7 mouse cellular contexts compared by ENCODE assay signal in genomic region chr4:135352326-135353065, GRCm38 (mm10). TPM values are rescaled to one million over a fixed set of nuclear protein-coding genes. Genes with fewer than 3 reads are reported as not detected.
DNase-seq lines count a peak whose midpoint lies in the region; ATAC-seq and TF ChIP-seq lines count a peak whose summit lies in the region.

No protein-coding gene starts in this region.

- no peak for TF ChIP-seq POLR2A in testis, adult 2 months (IDR thresholded peaks at IDR 0.05; ENCODE audit: control insufficient read depth, low read depth, low read length)

- under 1% methylated on average over 67 of the region's 67 CpGs for WGBS in heart, embryonic 15.5 days
- under 1% methylated on average over 67 of the region's 67 CpGs for WGBS in limb, embryonic 11.5 days
- WGBS in midbrain, postnatal 0 days = under 1% methylated on average over 61 of the region's 67 CpGs

- peak overlapping the region; percentile 97 for H3K9ac ChIP-seq in heart, embryonic 15.5 days
- H3K9ac ChIP-seq in limb, embryonic 11.5 days (ENCODE audit: low read length) = peak overlapping the region; percentile 99
- peak overlapping the region; percentile 98 for H3K9ac ChIP-seq in midbrain, postnatal 0 days (replicated peaks; ENCODE audit: low read length, poor library complexity, severe bottlenecking)

- H3K9me3 ChIP-seq in heart, embryonic 15.5 days (replicated peaks) = no peaks in the 10 kb centered on the region
- no peaks in the 10 kb centered on the region for H3K9me3 ChIP-seq in limb, embryonic 11.5 days (ENCODE audit: control insufficient read depth, low read length)
- no peaks in the 10 kb centered on the region for H3K9me3 ChIP-seq in midbrain, postnatal 0 days (ENCODE audit: low read length)

- no peaks in the 10 kb centered on the region for H3K36me3 ChIP-seq in testis, adult 2 months (ENCODE audit: control insufficient read depth, insufficient read depth, low read length)
- peaks cover 8% of the 10 kb centered on the region for H3K36me3 ChIP-seq in heart, embryonic 15.5 days
- peaks cover 6% of the 10 kb centered on the region for H3K36me3 ChIP-seq in limb, embryonic 11.5 days (ENCODE audit: control insufficient read depth, insufficient read depth, low read length)
- no peaks in the 10 kb centered on the region for H3K36me3 ChIP-seq in midbrain, postnatal 0 days (ENCODE audit: insufficient read depth, low read length)

- peak overlapping the region; percentile 73 for H3K4me2 ChIP-seq in heart, embryonic 15.5 days
- H3K4me2 ChIP-seq in limb, embryonic 11.5 days (ENCODE audit: low read depth, severe bottlenecking) = peak overlapping the region; percentile 71
- H3K4me2 ChIP-seq in midbrain, postnatal 0 days (ENCODE audit: low read depth, low read length, poor library complexity, severe bottlenecking) = peak overlapping the region; percentile 83

- no peak for DNase-seq in testis, postnatal 14 days (ENCODE audit: low spot score)
- DNase-seq in limb, embryonic 11.5 days (ENCODE audit: low spot score) = peak; percentile 56
- peak; percentile 29 for DNase-seq in midbrain, postnatal 0 days (ENCODE audit: low spot score)
- no peak for DNase-seq in thymus, postnatal 14 days

- TF ChIP-seq CTCF in testis, adult 2 months (IDR thresholded peaks at IDR 0.05; ENCODE audit: control insufficient read depth, insufficient read depth, insufficient replicate concordance, low read depth, low read length) = no peak
- TF ChIP-seq CTCF in midbrain, postnatal 0 days (IDR thresholded peaks at IDR 0.05) = no peak

- peaks cover 9% of the 10 kb centered on the region for H3K4me1 ChIP-seq in testis, adult 2 months (ENCODE audit: control insufficient read depth, insufficient read depth, low read length)
- H3K4me1 ChIP-seq in heart, embryonic 15.5 days (replicated peaks) = peaks cover 20% of the 10 kb centered on the region
- peaks cover 9% of the 10 kb centered on the region for H3K4me1 ChIP-seq in limb, embryonic 11.5 days (ENCODE audit: control insufficient read depth, insufficient read depth, low read length)
- H3K4me1 ChIP-seq in midbrain, postnatal 0 days (ENCODE audit: insufficient read depth, low read length) = peaks cover 9% of the 10 kb centered on the region; the same call in 1 of the 2 replicates

- ATAC-seq in common myeloid progenitor, adult 5-6 weeks (replicated peaks; ENCODE audit: low read depth, poor library complexity, severe bottlenecking) = peak; percentile 3; the same call in 1 of the 2 replicates
- ATAC-seq in heart, embryonic 15.5 days (replicated peaks; ENCODE audit: insufficient number of reproducible peaks, insufficient read depth, low FRiP score, low read depth) = peak; percentile 23; the same call in 1 of the 2 replicates
- ATAC-seq in limb, embryonic 11.5 days (ENCODE audit: insufficient number of reproducible peaks, low FRiP score, low TSS enrichment, low read depth) = peak; percentile 19
- peak; percentile 36 for ATAC-seq in midbrain, postnatal 0 days (ENCODE audit: low FRiP score)

- no peaks in the 10 kb centered on the region for H3K27me3 ChIP-seq in testis, adult 2 months (ENCODE audit: control insufficient read depth, insufficient read depth, low read length)
- H3K27me3 ChIP-seq in heart, embryonic 15.5 days = no peaks in the 10 kb centered on the region
- H3K27me3 ChIP-seq in limb, embryonic 11.5 days (ENCODE audit: control insufficient read depth, insufficient read depth, low read length) = no peaks in the 10 kb centered on the region
- no peaks in the 10 kb centered on the region for H3K27me3 ChIP-seq in midbrain, postnatal 0 days (ENCODE audit: insufficient read depth, low read length)

- peak overlapping the region; percentile 98 for H3K4me3 ChIP-seq in testis, adult 2 months (ENCODE audit: control insufficient read depth, low read depth, low read length)
- peak overlapping the region; percentile 72 for H3K4me3 ChIP-seq in heart, embryonic 15.5 days
- peak overlapping the region; percentile 100 for H3K4me3 ChIP-seq in limb, embryonic 11.5 days (ENCODE audit: low read depth, low read length)
- H3K4me3 ChIP-seq in midbrain, postnatal 0 days (ENCODE audit: low read depth, low read length) = peak overlapping the region; percentile 98

- peak overlapping the region; percentile 94 for H3K27ac ChIP-seq in testis, adult 2 months (ENCODE audit: control insufficient read depth, insufficient read depth, low read depth, low read length)
- peak overlapping the region; percentile 82 for H3K27ac ChIP-seq in heart, embryonic 15.5 days
- peak overlapping the region; percentile 84 for H3K27ac ChIP-seq in limb, embryonic 11.5 days (replicated peaks; ENCODE audit: low read depth, low read length)
- H3K27ac ChIP-seq in midbrain, postnatal 0 days (ENCODE audit: low read depth, low read length) = peak overlapping the region; percentile 93

RNA-seq across cellular contexts. Expression of gene Srrm1, which starts 0.6 kb away (rescaled TPM):
- 23.5 and 25.7 TPM in 2 replicates for polyA plus RNA-seq in testis, adult 2 months (2012; rRNA removed)
- 206 and 227 TPM in 2 replicates for total RNA-seq in common myeloid progenitor, adult 5-6 weeks (2017)
- 134 and 152 TPM in 2 replicates for polyA plus RNA-seq in heart, embryonic 15.5 days (2015; fragmentation: Nextera tagmentation; extraction: Ambion mirVana)
- polyA plus RNA-seq in limb, embryonic 11.5 days (2014; fragmentation: Nextera tagmentation; extraction: Ambion mirVana) = 243 and 254 TPM in 2 replicates
- 40.1 and 48.3 TPM in 2 replicates for total RNA-seq in midbrain, postnatal 0 days (2014; rRNA removed)
- polyA plus RNA-seq in midbrain, postnatal 0 days (2015; fragmentation: Nextera tagmentation; extraction: Ambion mirVana) = 142 and 173 TPM in 2 replicates

RNA-seq across cellular contexts. Expression of gene Ncmap, which starts 45.5 kb away (rescaled TPM):
- polyA plus RNA-seq in testis, adult 2 months (2012; rRNA removed) = 1.6 and 2.1 TPM in 2 replicates
- not detected in 2 replicates for total RNA-seq in common myeloid progenitor, adult 5-6 weeks (2017)
- 0.55 and 3.0 TPM in 2 replicates for polyA plus RNA-seq in heart, embryonic 15.5 days (2015; fragmentation: Nextera tagmentation; extraction: Ambion mirVana)
- polyA plus RNA-seq in limb, embryonic 11.5 days (2014; fragmentation: Nextera tagmentation; extraction: Ambion mirVana) = 0.30 and 0.64 TPM in 2 replicates
- total RNA-seq in midbrain, postnatal 0 days (2014; rRNA removed) = 0.71 and 1.3 TPM in 2 replicates
- 0.98 and 1.5 TPM in 2 replicates for polyA plus RNA-seq in midbrain, postnatal 0 days (2015; fragmentation: Nextera tagmentation; extraction: Ambion mirVana)

Comparison
In these comparisons a context has a peak if more than half of its experiments do, and no peak if none do; other contexts are left out.
1. DNase-seq: peak in limb, embryonic 11.5 days (single experiment) and midbrain, postnatal 0 days (single experiment); none in testis, postnatal 14 days (single experiment) and thymus, postnatal 14 days (single experiment).
2. Peak in every context shown above with its lines, with median percentiles within 50 percentile points of each other: H3K27ac ChIP-seq, H3K4me3 ChIP-seq, ATAC-seq, H3K4me2 ChIP-seq and H3K9ac ChIP-seq.